Mouse (Mus musculus) cortical plate, adult 2 months (tissue): ENCODE results near the gene Fryl.

Experiments used
- CTCF ChIP-seq: fragments of 200-500 bp; IDR thresholded peaks from 2 replicates; pipeline ENCODE4 v1.5.1; 2011; ENCODE audit warnings: mild to moderate bottlenecking, control low read depth, low read length; ENCODE audit not compliant: insufficient read depth; ENCODE audit errors: extremely low read depth
- POLR2A ChIP-seq: fragments of 200-500 bp; IDR thresholded peaks from 2 replicates; pipeline ENCODE4 v1.6.1; 2011; ENCODE audit warnings: mild to moderate bottlenecking, low read length, control low read depth; ENCODE audit not compliant: insufficient read depth; ENCODE audit errors: extremely low read depth

DNA sequence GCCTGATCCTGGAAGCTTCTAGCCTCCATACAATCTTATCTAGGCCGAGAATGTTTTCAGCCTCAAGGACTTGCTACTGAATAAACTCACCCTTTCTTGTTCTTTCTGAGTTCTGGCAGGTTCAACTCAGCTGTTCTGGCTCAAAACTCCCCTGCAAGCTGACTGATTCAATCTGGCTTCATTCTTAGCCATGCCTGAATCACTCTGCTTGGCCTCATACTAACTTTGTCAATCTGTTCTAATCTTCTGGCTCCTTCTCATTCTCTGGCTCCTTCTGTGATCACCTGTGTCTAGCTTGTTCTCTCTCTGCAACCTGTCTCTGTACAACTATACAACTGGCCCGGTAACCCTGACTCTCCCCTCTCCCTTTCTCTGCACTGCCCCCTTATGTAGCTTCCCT lies 93.9 kb downstream of the Fryl start:
- TF ChIP-seq CTCF = no peak
- no peak for TF ChIP-seq POLR2A
